Mouse (Mus musculus) gastrocnemius, adult 2 months (tissue): ENCODE data around the gene Olfr267. TPM values are rescaled to one million over a fixed set of nuclear protein-coding genes. Genes with fewer than 3 reads are reported as not detected.

ENCODE experiments used
- DNase-seq: peaks from one replicate; pipeline ENCODE4 v3.0.0; 2022
- H3K27ac ChIP-seq: fragments of 200-600 bp; 2 replicates; pipeline ENCODE4 v1.8.1; 2022; ENCODE audit warnings: mild to moderate bottlenecking
- H3K4me3 ChIP-seq: fragments of 200-600 bp; 2 replicates; pipeline ENCODE4 v1.8.1; 2022; ENCODE audit warnings: mild to moderate bottlenecking, moderate library complexity
- CTCF ChIP-seq: fragments of 200-600 bp; IDR thresholded peaks from 2 replicates; pipeline ENCODE4 v1.8.1; 2022; ENCODE audit warnings: antibody characterized with exemption, mild to moderate bottlenecking, moderate library complexity
- intact Hi-C: fragments of 180-260 bp; cut with DNase I; formaldehyde crosslinking; loops from one replicate; pipeline ENCODE4 v1.15.1; 2025
- long read RNA-seq, 2 experiments: library from polyadenylated mRNA; stranded (forward); transcript quantifications; one replicate each; pipeline ENCODE4 v2.0.0; 2021
- total RNA-seq, 2 experiments: library from RNA; stranded (reverse); gene quantifications; 2 replicates each; pipeline ENCODE4 v1.2.3; 2021

Olfr267 gene
- total RNA-seq, result under 1 TPM in 1 of 2 experiments, not detected in 1; 0.11 TPM
- long read RNA-seq, experiment 1, result 0 reads
- long read RNA-seq, experiment 2, result 0 reads

GRCm38 (mm10) chr4:58787616-58788015 lies at the start of gene Olfr267:
Olfr267 (minus strand) TSS chr4:58787716.
- intact Hi-C loops, result no loop called here
- Histone ChIP-seq H3K27ac (no peak within 1 kb of the TSS), H3K4me3 (no peak within 1 kb of the TSS)
- TF ChIP-seq CTCF, result no peak
- no peak for DNase-seq

DNA sequence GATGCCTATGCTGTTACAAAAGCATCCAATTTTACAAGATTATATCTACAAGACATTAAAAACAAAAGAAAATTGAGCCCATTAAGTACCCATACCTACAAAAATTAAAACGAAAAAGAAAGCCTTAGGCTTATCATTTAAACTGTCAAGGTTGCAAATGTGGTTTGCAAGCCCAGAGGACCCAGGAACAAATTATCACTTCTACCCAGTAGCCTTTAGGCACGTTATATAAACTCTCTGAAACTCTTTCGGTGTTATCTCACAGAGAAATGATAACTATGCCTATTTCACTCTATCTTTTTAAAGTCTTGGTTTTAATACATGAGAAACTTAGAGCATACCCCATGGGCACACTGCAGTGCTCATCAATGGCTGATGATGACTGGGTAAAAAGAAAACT lies 45.4 kb upstream of the Olfr267 start:
- DNase-seq, result no peak
- intact Hi-C loops, result no loop called here
- no peak overlapping the region for H3K4me3 ChIP-seq

DNA sequence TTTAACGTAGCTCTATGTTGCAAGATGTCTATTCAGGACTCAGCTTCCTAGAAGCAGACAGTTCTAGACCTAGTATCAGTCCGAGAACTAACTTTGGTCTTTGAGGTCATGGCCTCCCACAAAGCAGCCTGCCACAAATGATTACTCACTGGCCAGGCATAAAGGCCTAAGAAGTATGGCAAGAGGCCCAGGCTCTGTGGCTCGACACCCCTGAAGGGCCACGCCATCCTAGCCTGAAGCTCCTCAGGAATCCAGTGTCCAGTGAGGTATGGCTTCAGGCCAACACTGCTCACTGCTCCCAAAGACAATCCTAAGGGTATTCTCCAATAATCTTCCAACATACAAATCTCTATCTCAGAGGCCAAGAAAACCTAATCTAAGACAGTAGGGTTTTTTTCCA lies 38.4 kb upstream of the Olfr267 start:
- no peak overlapping the region; the same call in 1 of the 2 replicates for H3K27ac ChIP-seq
- H3K4me3 ChIP-seq, result no peak overlapping the region
- peak; percentile 53 for DNase-seq
- intact Hi-C loops, result no loop called here
- TF ChIP-seq CTCF, result no peak

More for the DNA sequence above, 45.4 kb upstream of the Olfr267 start:
- H3K27ac ChIP-seq, result no peak overlapping the region
- TF ChIP-seq CTCF, result no peak

DNA sequence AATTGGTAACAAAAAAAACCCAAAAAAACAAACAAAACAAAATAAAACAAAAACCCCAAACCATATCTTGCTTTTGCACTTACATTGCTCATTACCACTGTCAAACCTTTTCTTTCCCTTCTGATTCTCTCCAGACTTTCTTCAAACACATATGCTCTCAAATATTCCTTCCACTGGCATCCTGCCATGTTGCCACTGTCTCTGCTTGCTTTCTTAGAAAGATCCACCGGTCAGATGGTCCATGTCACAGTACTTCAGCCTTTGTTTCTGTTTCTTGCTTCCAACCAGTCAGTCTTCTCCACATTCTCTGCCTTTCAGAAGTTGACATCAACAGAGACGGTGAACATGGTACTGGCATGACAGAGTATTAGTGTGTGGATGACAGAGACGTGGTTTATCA lies 857 bp downstream of the Olfr267 start:
- intact Hi-C loops, result no loop called here
- TF ChIP-seq CTCF, result no peak
- Histone ChIP-seq H3K27ac (no peak overlapping the region), H3K4me3 (no peak overlapping the region)
- no peak for DNase-seq

DNA sequence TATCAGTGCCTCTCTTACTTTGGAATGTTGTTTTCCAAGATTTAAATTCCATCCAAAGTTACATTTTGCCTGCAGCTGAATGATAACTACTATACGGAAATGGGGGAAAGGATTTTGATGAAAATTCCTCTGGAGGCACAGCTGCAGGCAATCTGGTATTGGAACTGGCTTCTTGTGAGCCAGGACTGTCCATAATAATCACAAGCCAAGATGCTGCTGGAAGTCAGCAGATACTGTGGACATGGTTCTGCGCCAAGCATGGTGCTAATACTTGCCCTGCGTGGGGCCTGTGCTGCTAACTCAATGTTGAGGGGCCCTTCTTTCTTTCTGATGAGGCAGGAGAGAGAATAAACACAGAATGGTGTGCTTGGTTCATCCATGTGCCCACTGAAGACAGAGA lies 24.1 kb downstream of the Olfr267 start:
- H3K4me3 ChIP-seq, result no peak overlapping the region
- TF ChIP-seq CTCF, result no peak
- H3K27ac ChIP-seq, result no peak overlapping the region
- intact Hi-C loops, result no loop called here
- DNase-seq, result peak; percentile 34

GRCm38 (mm10) chr4:58749510-58749909 lies 38.0 kb downstream of the Olfr267 start:
- intact Hi-C loops, result loop anchor here (1.0 to 5.0 kb wide), 3 partner anchors 197 to 483 kb away; partner anchors contain the start of gene Lpar1
- H3K4me3 ChIP-seq, result peak overlapping the region; percentile 55
- peak; percentile 68 for TF ChIP-seq CTCF
- no peak for DNase-seq
- H3K27ac ChIP-seq, result peak overlapping the region; percentile 79

GRCm38 (mm10) chr4:58749101-58749500 lies 38.4 kb downstream of the Olfr267 start:
- intact Hi-C loops, result loop anchor here (1.0 to 5.0 kb wide), 3 partner anchors 197 to 483 kb away; partner anchors contain the start of gene Lpar1
- DNase-seq, result peak; percentile 55
- Histone ChIP-seq H3K27ac (peak overlapping the region; percentile 79), H3K4me3 (peak overlapping the region; percentile 55)
- no peak for TF ChIP-seq CTCF

DNA sequence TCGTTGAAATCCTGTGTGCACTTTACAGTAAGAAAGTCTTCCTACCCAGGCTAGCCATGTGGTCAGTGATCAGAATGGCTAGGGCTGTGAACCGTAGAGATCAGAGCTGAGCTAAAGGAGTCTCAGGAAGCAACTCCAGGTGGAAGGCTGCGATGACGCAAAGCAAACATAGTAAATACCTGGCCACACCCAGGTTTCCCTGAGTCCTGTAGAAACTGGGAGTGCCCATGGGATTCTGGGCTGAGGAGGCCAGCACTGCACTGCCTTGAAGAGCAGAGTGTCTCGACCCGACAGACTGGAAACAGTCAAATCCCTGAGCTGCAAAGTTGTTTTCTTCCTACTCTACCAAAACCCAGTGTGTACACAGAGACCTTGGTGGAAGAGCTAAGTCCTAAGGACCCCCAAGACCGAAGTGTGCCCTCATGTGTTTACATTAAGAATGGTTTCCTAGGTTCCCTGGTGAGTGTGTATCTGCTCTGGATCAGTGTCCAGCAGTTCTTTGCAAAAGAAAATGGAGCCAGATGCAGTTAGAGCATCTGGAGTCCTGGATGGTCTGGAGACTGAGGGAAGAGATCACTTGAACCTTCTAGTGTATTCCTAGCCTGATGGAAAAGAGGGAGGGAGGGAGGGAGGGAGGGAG lies 41.8 kb downstream of the Olfr267 start:
- no peak overlapping the region for H3K27ac ChIP-seq
- TF ChIP-seq CTCF, result no peak
- no peak for DNase-seq
- intact Hi-C loops, result loop anchor here (5.0 kb wide), 2 partner anchors 193 to 328 kb away; partner anchors contain the start of gene Lpar1
- H3K4me3 ChIP-seq, result no peak overlapping the region

DNA sequence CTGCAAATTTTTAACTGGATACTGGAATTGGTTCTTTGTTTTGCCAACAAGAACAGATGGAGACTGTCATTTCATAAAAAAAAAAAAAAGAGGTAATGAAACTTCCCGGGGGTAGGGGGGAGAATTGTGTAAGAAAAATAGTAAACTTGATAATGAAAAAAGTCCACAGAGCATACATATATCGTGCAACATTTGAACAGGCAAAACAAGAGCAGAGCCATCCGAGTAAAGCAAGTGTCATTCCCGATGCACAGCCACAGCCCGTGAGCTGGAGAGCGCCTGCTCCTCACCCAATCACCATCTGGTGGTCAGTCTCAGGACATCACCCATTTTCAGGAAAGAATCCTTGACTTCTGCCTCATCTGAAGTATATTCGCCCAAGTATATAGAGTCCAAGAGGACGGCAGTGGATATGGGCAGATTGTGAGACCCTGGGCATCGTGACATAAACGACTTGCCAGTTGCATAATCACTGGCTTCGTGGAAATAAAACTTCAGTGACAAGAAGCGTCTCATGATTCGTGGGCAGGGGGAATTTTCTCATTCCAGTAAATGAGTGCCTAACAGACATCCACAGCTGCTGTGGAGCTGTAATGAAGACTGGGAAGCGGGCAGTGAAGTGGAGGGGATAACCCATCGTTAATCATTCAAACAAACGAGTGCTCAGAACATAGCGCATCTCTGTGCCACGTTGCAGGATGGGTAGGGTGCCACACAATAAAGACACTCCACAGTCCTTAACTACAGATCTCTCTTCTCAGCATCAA lies 50.5 kb downstream of the Olfr267 start:
- H3K27ac ChIP-seq, result peak overlapping the region; percentile 35
- DNase-seq, result no peak
- TF ChIP-seq CTCF, result peak; percentile 23; the same call in 1 of the 2 replicates
- peak overlapping the region; percentile 13 for H3K4me3 ChIP-seq
- intact Hi-C loops, result no loop called here

Other genes with a start within 250 kb of the Olfr267 start
- 10 to 100 TPM in 1 of 2 experiments, 1 to 10 TPM in 1; 5.3 to 13.8 TPM for gene Lpar1, start 233.8 kb downstream of the Olfr267 start, total RNA-seq
- 100 to 1,000 TPM; 283 to 349 TPM for gene Ecpas, start 125.0 kb upstream of the Olfr267 start, total RNA-seq
- not detected for gene Zkscan16, start 155.9 kb upstream of the Olfr267 start, total RNA-seq
- 1 to 10 TPM in 1 of 2 experiments, under 1 TPM in 1; 0.84 to 1.7 TPM for gene Ptgr1, start 199.4 kb upstream of the Olfr267 start, total RNA-seq
- 10 to 100 TPM; 10.8 to 12.4 TPM for gene Dnajc25, start 207.3 kb upstream of the Olfr267 start, total RNA-seq
- gene Gm20503, start 215.5 kb upstream of the Olfr267 start, total RNA-seq, result 1 to 10 TPM in 1 of 2 experiments, under 1 TPM in 1; 0.46 to 1.7 TPM
- 1 to 10 TPM; 5.2 to 6.7 TPM for gene Gng10, start 247.4 kb upstream of the Olfr267 start, total RNA-seq